Mouse (Mus musculus) liver, embryonic 13.5 days (tissue): ENCODE results near the gene Fev. TPM values are rescaled to one million over a fixed set of nuclear protein-coding genes. Genes with fewer than 3 reads are reported as not detected.
A peak's percentile ranks its signal among the peaks of the same experiment; 100 is the strongest.

ENCODE experiments used
- ATAC-seq: fragments of 200-750 bp; cut with Nextera tagmentation; 2 replicates; pipeline ENCODE4 v1.8.0; 2017; ENCODE audit warnings: low read depth, mild to moderate bottlenecking, moderate number of reproducible peaks, moderate library complexity
- DNase-seq: peaks from one replicate; pipeline ENCODE4 v3.0.0; 2022
- H3K27ac ChIP-seq: fragments of 300-500 bp; sonication (generic); 2 replicates; pipeline ENCODE4 v1.5.1; 2015; ENCODE audit warnings: moderate library complexity, mild to moderate bottlenecking, inconsistent platforms
- H3K27me3 ChIP-seq: fragments of 300-500 bp; sonication (generic); 2 replicates; pipeline ENCODE4 v1.6.1; 2015; ENCODE audit warnings: mild to moderate bottlenecking, inconsistent platforms
- H3K36me3 ChIP-seq: fragments of 300-500 bp; sonication (generic); 2 replicates; pipeline ENCODE4 v1.6.1; 2015; ENCODE audit warnings: mild to moderate bottlenecking, inconsistent platforms
- H3K4me1 ChIP-seq: fragments of 300-500 bp; sonication (generic); replicated peaks from 2 replicates; pipeline ENCODE4 v1.6.1; 2015; ENCODE audit warnings: inconsistent platforms
- H3K4me2 ChIP-seq: fragments of 300-500 bp; sonication (generic); 2 replicates; pipeline ENCODE4 v1.6.1; 2015; ENCODE audit warnings: inconsistent platforms, mild to moderate bottlenecking, moderate library complexity
- H3K4me3 ChIP-seq: fragments of 300-500 bp; sonication (generic); replicated peaks from 2 replicates; pipeline ENCODE4 v1.5.1; 2015; ENCODE audit warnings: mild to moderate bottlenecking, inconsistent platforms
- H3K9ac ChIP-seq: fragments of 300-500 bp; sonication (generic); 2 replicates; pipeline ENCODE4 v1.6.1; 2015; ENCODE audit warnings: mild to moderate bottlenecking, inconsistent platforms
- H3K9me3 ChIP-seq: fragments of 300-500 bp; sonication (generic); replicated peaks from 2 replicates; pipeline ENCODE4 v1.6.1; 2016; ENCODE audit warnings: inconsistent platforms
- WGBS: fragments of 180-500 bp; shearing (Covaris S2); methylation state at CpG from one replicate; pipeline ENCODE4 v1.1.7; 2015; ENCODE audit not compliant: insufficient replicate concordance; 5-methylcytosine and 5-hydroxymethylcytosine counted together
- polyA plus RNA-seq: library from polyadenylated mRNA; unstranded; fragments of >200 nt; fragmentation: Nextera tagmentation; extraction: Ambion mirVana; gene quantifications from 2 replicates; pipeline ENCODE4 v1.2.1, GENCODE M21; 2015

Gene Fev
- polyA plus RNA-seq, 1 experiment from 2014 or later, result 0.06 TPM

DNA sequence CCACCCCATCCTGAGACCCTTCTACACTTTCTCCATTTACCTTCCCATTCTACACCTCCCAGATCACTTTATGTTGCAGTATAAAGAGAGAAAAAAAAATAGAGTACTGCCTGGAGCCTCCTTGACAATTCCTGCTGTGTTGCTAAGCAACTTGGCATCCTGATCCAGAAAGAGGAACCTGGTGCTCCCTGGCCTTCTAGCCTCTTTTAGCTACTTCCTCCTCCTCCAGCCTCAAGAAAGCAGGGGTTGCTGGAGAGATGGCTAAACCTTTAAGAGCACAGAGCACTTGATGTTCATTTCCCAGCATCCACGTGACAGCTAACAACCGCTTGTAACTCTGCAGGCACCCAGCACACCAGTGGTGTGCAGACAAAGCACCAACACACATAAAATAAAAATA lies 13.0 kb downstream of the Fev start:
- no peaks in the 10 kb centered on the region for H3K9me3 ChIP-seq
- no peak overlapping the region for H3K27ac ChIP-seq
- ATAC-seq (no peak), DNase-seq (no peak)
- H3K9ac ChIP-seq, result no peak overlapping the region
- H3K4me3 ChIP-seq, result no peak overlapping the region
- no peaks in the 10 kb centered on the region for H3K36me3 ChIP-seq
- H3K4me2 ChIP-seq, result no peak overlapping the region
- 50% methylated on average over 2 of the region's 2 CpGs for WGBS
- peaks cover 14% of the 10 kb centered on the region for H3K27me3 ChIP-seq
- H3K4me1 ChIP-seq, result no peaks in the 10 kb centered on the region

DNA sequence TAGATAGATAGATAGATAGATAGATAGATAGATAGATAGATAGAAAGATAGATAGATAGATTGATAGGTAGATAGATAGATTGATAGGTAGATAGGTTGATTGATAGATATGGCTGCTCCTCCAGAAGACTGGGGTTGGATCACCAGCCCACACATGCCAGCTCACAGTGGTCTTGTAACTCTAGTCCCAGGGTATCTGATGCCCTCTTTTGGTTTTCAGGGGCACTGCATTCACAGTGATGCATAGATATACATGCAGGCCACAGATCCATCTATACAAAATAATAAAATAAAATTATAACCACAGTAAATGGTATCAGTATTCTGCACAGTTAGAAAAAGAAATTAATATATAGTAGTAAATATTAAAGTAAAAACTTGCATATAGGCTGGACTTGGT lies 23.4 kb downstream of the Fev start:
- ATAC-seq (no peak), DNase-seq (no peak)
- H3K36me3 ChIP-seq, result no peaks in the 10 kb centered on the region
- H3K27ac ChIP-seq, result no peak overlapping the region
- H3K4me3 ChIP-seq, result no peak overlapping the region
- no peaks in the 10 kb centered on the region for H3K4me1 ChIP-seq
- H3K4me2 ChIP-seq, result no peak overlapping the region
- H3K9ac ChIP-seq, result no peak overlapping the region
- H3K27me3 ChIP-seq, result peaks cover 44% of the 10 kb centered on the region
- no peaks in the 10 kb centered on the region for H3K9me3 ChIP-seq

DNA sequence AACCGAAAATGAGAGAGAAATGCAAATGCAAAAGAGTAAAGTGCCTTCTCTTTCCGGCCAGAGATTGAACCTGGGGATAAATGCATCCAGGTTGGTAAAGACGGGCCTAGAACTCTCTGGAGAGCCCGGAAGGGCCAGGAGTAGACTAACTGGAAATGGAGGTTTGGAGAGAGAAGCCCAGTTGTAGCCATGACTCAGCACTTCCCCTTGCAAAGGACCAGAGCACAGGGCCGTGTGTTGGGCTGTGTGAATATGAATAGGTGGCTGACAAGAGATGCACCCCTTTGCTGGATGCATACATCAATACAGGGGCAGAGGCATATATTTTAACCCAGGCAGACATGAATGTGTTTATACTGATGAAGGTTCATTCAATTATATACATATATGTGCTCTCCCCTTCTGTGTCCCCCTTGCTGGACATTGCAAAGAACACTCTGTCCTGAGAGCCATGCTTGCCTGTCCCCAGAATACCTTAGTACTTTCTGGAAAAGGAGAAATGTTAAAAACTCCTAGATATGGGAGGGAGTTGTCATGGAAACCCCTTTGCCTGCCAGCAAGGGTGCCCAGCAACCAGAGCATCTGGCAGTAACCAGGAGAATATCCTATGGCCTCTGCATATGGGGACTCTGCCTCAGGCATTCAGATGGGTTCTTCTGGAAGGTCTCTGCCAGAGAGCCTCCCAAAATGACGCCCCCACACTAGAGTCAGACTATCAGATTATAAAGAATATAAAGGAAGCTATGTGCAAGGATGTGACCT lies 25.8 kb downstream of the Fev start:
- Histone ChIP-seq H3K4me3 (no peak overlapping the region), H3K36me3 (no peaks in the 10 kb centered on the region), H3K9me3 (no peaks in the 10 kb centered on the region), H3K4me1 (peaks cover 15% of the 10 kb centered on the region), H3K27me3 (peaks cover 67% of the 10 kb centered on the region), H3K27ac (no peak overlapping the region), H3K4me2 (no peak overlapping the region), H3K9ac (no peak overlapping the region)
- WGBS, result 24% methylated on average over 6 of the region's 6 CpGs
- ATAC-seq (no peak), DNase-seq (no peak)

DNA sequence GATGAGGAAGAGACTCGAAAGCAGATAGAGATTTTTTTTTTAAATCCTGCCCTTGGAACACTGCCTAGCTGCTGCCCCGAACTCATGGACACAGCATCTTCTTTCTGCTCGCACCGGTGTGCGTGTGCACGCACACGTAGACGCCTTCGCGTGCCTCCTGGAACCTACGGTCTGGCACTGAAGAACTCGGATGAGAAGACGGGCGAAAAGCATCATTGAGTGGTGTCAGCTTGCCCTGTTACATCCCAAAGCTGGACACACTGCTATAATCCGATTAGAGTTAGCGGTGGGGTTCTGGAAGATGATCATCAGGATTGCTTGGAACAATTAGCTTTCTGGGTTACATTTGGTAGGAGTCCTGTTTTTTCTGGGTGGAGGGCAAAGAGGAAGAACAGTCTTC lies 26.4 kb downstream of the Fev start:
- ATAC-seq, result no peak
- peaks cover 73% of the 10 kb centered on the region for H3K27me3 ChIP-seq
- no peak overlapping the region for H3K27ac ChIP-seq
- H3K4me1 ChIP-seq, result peaks cover 15% of the 10 kb centered on the region
- H3K4me2 ChIP-seq, result 0 out of 2 replicates have a peak overlapping the region, but pooled peaks have one; percentile 10
- no peaks in the 10 kb centered on the region for H3K9me3 ChIP-seq
- DNase-seq, result no peak
- no peak overlapping the region for H3K4me3 ChIP-seq
- H3K9ac ChIP-seq, result no peak overlapping the region
- H3K36me3 ChIP-seq, result no peaks in the 10 kb centered on the region
- 10% methylated on average over 16 of the region's 16 CpGs for WGBS

DNA sequence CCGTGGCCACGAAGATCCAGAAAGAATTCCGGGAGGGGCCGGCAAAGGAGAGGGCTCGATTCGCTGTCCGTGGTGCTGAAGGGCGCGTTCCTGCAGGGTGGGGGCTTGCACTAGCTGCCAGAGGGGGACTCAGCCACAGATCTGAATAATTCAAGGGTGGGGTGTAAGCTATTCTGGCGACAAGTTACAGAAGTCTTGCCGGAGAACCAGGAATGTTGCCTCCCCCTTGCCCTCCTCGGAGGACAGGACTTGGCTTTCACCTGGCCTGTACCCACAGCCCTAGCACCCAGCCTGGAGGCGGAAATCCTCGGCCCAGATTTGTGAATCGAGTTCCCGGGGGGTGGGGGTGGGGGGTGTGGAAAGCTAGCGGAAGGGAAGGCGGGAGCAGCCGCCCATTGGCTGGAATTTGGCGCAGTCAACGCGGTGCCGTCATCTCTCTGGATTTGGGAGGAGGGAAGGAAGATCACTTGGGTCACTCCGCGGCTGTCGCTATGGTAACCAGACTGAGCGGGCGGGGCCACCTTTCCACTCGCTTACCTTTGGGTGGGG lies 27.0 kb downstream of the Fev start:
- peak overlapping the region; percentile 10; the same call in 1 of the 2 replicates for H3K4me2 ChIP-seq
- no peaks in the 10 kb centered on the region for H3K9me3 ChIP-seq
- WGBS, result 1% methylated on average over 29 of the region's 29 CpGs
- no peak overlapping the region for H3K9ac ChIP-seq
- no peaks in the 10 kb centered on the region for H3K36me3 ChIP-seq
- no peak overlapping the region for H3K27ac ChIP-seq
- DNase-seq (peak; percentile 15), ATAC-seq (no peak)
- H3K4me3 ChIP-seq, result no peak overlapping the region
- H3K4me1 ChIP-seq, result peaks cover 15% of the 10 kb centered on the region
- peaks cover 79% of the 10 kb centered on the region for H3K27me3 ChIP-seq

DNA sequence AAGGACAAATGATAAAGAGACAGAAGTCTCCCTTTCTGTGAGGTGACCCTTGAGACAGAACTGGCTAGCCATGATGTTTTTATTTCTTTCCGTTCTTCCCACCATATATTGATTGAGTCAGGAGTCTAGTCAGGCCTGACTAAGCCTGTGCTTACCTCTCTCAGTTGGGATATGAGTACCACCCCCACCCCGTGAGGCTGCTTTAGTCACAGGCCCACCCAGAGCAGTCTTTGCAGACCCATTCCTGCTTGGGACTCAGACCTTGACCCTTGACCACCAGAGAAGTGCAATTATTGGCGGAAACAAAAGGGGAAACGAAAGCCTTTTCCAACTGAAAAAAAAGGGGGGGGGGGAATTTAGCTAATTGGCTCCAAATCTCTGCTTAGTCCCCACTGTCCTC lies 27.5 kb downstream of the Fev start:
- Histone ChIP-seq H3K27ac (no peak overlapping the region), H3K27me3 (peaks cover 85% of the 10 kb centered on the region), H3K9me3 (no peaks in the 10 kb centered on the region), H3K4me2 (peak overlapping the region; percentile 10; the same call in 1 of the 2 replicates), H3K36me3 (no peaks in the 10 kb centered on the region), H3K9ac (no peak overlapping the region), H3K4me1 (peaks cover 15% of the 10 kb centered on the region), H3K4me3 (no peak overlapping the region)
- WGBS, result 7% methylated on average over 4 of the region's 4 CpGs
- no peak for DNase-seq
- ATAC-seq, result no peak

DNA sequence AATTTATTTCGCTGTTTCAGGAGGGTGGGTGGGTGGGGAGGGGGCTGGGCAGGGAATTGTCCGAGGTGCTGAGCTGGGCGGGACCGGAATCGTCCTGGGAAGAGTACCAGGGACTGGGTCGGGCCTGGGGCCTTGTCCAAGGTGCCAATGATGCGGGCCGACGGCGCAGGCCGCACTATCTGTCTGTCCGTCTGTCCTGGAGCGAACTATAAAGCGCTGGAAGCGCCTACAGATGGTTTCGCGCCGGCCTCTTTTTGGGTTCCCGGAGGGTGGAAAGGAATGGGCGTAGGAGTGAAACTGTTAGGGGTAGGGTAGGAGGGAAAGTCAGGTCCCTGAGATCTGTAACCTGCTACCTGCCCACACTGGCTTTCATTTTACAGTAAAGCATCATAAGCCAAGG lies 28.0 kb downstream of the Fev start:
- Histone ChIP-seq H3K27ac (no peak overlapping the region), H3K9me3 (no peaks in the 10 kb centered on the region), H3K36me3 (no peaks in the 10 kb centered on the region), H3K9ac (no peak overlapping the region), H3K4me3 (no peak overlapping the region), H3K27me3 (peaks cover 89% of the 10 kb centered on the region), H3K4me1 (peaks cover 15% of the 10 kb centered on the region), H3K4me2 (no peak overlapping the region)
- DNase-seq, result no peak
- no peak for ATAC-seq
- 3% methylated on average over 20 of the region's 20 CpGs for WGBS

DNA sequence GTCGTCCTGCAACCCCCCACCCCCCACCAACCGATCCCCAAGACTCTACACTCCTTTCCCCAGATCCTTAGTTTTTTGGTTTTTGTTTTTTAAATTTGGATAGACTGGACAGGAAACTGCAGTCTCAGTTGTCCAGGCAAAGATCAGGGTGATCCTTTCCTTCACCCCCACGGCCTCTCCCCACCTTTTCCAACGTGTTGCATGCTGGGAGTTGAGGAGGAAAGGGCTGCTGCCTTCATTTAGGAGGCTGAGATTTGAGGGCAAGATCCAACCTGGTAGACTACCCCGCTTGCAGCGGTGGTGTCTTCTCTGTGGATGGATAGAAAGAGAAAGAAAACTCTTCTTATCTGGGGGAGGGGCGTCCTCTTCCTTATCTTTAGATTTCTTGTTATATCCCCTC lies 28.4 kb downstream of the Fev start:
- Histone ChIP-seq H3K27me3 (peaks cover 94% of the 10 kb centered on the region), H3K4me2 (no peak overlapping the region), H3K36me3 (no peaks in the 10 kb centered on the region), H3K4me1 (peaks cover 15% of the 10 kb centered on the region), H3K9ac (no peak overlapping the region), H3K27ac (no peak overlapping the region), H3K4me3 (no peak overlapping the region), H3K9me3 (no peaks in the 10 kb centered on the region)
- ATAC-seq (no peak), DNase-seq (no peak)
- WGBS, result 2% methylated on average over 7 of the region's 7 CpGs

DNA sequence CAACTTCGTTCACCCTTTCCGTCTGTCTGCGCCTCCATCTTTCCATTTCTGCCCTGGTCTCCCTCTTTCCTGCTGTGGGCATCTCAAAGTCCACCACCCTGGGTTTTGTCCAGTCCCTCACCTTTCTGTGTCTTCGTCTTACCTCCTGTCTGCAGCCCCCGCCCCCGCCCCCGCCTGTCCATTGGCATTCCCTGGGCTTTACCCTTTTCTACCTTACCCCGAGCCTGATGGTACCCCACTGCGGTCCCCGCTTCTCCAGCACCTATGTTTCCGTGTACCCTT lies 28.8 kb downstream of the Fev start:
- Histone ChIP-seq H3K27ac (no peak overlapping the region), H3K4me2 (no peak overlapping the region), H3K9ac (no peak overlapping the region), H3K4me1 (peaks cover 15% of the 10 kb centered on the region), H3K27me3 (peaks cover 98% of the 10 kb centered on the region), H3K4me3 (0 out of 2 replicates have a peak overlapping the region, but pooled peaks have one; percentile 53), H3K9me3 (no peaks in the 10 kb centered on the region), H3K36me3 (no peaks in the 10 kb centered on the region)
- no peak for DNase-seq
- 5% methylated on average over 10 of the region's 11 CpGs for WGBS
- no peak for ATAC-seq

DNA sequence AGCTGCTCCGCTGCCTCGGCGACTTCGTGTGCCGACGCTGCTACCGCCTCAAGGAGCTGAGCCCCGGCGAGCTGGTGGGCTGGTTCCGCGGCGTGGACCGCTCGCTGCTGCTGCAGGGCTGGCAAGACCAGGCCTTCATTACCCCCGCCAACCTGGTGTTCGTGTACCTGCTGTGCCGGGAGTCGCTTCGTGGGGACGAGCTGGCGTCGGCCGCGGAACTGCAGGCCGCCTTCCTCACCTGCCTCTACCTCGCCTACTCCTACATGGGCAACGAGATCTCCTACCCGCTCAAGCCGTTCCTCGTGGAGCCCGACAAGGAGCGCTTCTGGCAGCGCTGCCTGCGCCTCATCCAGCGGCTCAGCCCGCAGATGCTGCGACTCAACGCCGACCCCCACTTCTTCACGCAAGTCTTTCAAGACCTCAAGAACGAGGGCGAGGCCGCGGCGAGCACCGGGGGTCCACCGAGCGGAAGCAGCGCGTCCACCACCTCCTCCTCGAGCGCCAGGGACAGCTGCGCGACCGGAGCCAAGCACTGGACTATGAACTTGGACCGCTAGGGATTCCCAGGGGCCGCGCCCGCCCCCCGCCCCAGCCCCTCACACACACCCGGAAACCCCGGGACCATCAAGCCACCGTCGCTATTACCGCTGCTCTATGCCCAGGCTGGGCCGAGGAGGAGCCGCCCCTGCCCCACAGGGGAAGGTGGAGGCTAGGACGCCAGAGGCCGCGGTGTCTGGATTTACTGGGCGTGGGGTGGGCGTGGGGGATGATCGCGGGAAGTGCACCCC lies 29.4 kb downstream of the Fev start:
- no peak for DNase-seq
- H3K27me3 ChIP-seq, result peaks cover 100% of the 10 kb centered on the region
- H3K4me1 ChIP-seq, result peaks cover 15% of the 10 kb centered on the region
- WGBS, result 3% methylated on average over 74 of the region's 74 CpGs
- H3K27ac ChIP-seq, result no peak overlapping the region
- H3K4me3 ChIP-seq, result peak overlapping the region; percentile 53
- H3K4me2 ChIP-seq, result peak overlapping the region; percentile 69
- no peak for ATAC-seq
- H3K36me3 ChIP-seq, result no peaks in the 10 kb centered on the region
- no peaks in the 10 kb centered on the region for H3K9me3 ChIP-seq
- no peak overlapping the region for H3K9ac ChIP-seq

DNA sequence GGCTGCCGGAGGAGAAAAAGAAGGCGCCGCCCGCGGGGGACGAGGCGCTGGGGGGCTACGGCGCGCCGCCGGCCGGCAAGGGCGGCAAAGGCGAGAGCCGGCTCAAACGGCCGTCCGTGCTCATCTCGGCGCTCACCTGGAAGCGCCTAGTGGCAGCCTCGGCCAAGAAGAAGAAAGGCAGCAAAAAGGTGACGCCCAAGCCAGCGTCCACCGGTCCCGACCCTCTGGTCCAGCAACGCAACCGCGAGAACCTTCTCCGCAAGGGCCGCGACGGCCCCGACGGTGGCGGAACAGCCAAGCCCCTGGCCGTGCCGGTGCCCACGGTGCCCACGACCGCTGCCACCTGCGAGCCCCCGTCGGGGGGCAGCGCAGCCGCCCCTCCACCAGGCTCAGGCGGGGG lies 30.1 kb downstream of the Fev start:
- peaks cover 100% of the 10 kb centered on the region for H3K27me3 ChIP-seq
- peak overlapping the region; percentile 69 for H3K4me2 ChIP-seq
- H3K4me1 ChIP-seq, result peaks cover 15% of the 10 kb centered on the region
- no peaks in the 10 kb centered on the region for H3K36me3 ChIP-seq
- no peak overlapping the region for H3K9ac ChIP-seq
- ATAC-seq (no peak), DNase-seq (no peak)
- no peaks in the 10 kb centered on the region for H3K9me3 ChIP-seq
- H3K4me3 ChIP-seq, result peak overlapping the region; percentile 53
- WGBS, result 2% methylated on average over 46 of the region's 48 CpGs
- H3K27ac ChIP-seq, result no peak overlapping the region
